26 mouse cellular contexts compared by ENCODE assay signal in genomic region chr8:22055492-22055877, GRCm38 (mm10). TPM values are rescaled to one million over a fixed set of nuclear protein-coding genes. Genes with fewer than 3 reads are reported as not detected.
DNase-seq lines count a peak whose midpoint lies in the region; ATAC-seq and TF ChIP-seq lines count a peak whose summit lies in the region.
"Had no signal": no experiment of that assay in that cellular context is flagged by ENCODE, and none has a peak within 500 bp of the region (broad histone marks: within the 10 kb centered on the region; RNA-seq: fewer than 3 reads in every experiment).

No protein-coding gene starts in this region.

- H3K9ac ChIP-seq in liver, adult 2 months (ENCODE audit: low read depth, low read length), result no peak overlapping the region
- no peak overlapping the region for H3K9ac ChIP-seq in liver, embryonic 11.5 days (ENCODE audit: low read depth, low read length)
- H3K9ac ChIP-seq in liver, embryonic 14.5 days (replicated peaks), result peak overlapping the region; percentile 12; the same call in 1 of the 2 replicates
- H3K9ac ChIP-seq in liver, postnatal 0 days (replicated peaks), result no peak overlapping the region
- H3K9ac ChIP-seq in heart, embryonic 11.5 days (ENCODE audit: low read depth, low read length), result no peak overlapping the region
- H3K9ac ChIP-seq: embryonic facial prominence, embryonic 12.5 days; embryonic facial prominence, embryonic 15.5 days; forebrain, embryonic 13.5 days; hindbrain, embryonic 13.5 days had no signal

- 84% methylated on average over 2 of the region's 2 CpGs for WGBS in liver, adult 2 months
- WGBS in liver, embryonic 11.5 days, result 71% methylated on average over 2 of the region's 2 CpGs
- 60% methylated on average over 2 of the region's 2 CpGs for WGBS in liver, embryonic 14.5 days (ENCODE audit: insufficient replicate concordance)
- WGBS in liver, postnatal 0 days (ENCODE audit: insufficient replicate concordance), result 71% methylated on average over 2 of the region's 2 CpGs
- WGBS in heart, embryonic 11.5 days (ENCODE audit: insufficient replicate concordance), result 85% methylated on average over 2 of the region's 2 CpGs

- H3K27me3 ChIP-seq in liver, adult 2 months (ENCODE audit: control insufficient read depth, insufficient read depth, low read length), result no peaks in the 10 kb centered on the region
- H3K27me3 ChIP-seq in liver, embryonic 11.5 days (replicated peaks; ENCODE audit: control insufficient read depth, insufficient read depth, low read length), result no peaks in the 10 kb centered on the region
- no peaks in the 10 kb centered on the region for H3K27me3 ChIP-seq in liver, embryonic 14.5 days (ENCODE audit: control insufficient read depth, insufficient read depth, low read length)
- H3K27me3 ChIP-seq in liver, postnatal 0 days (ENCODE audit: insufficient read depth, low read length), result no peaks in the 10 kb centered on the region
- H3K27me3 ChIP-seq in heart, embryonic 11.5 days (ENCODE audit: control insufficient read depth, insufficient read depth, low read length), result peaks cover 2% of the 10 kb centered on the region; the same call in 1 of the 2 replicates

- no peak for DNase-seq in liver, adult 2 months (ENCODE audit: extremely low read depth, low read depth, low spot score)
- DNase-seq in liver, result no peak
- no peak for DNase-seq in liver, embryonic 11.5 days (ENCODE audit: low spot score)
- peak in 1 of 3 experiments; percentile 31 for DNase-seq in liver, embryonic 14.5 days (ENCODE audit: low read depth in 3 of 3, low spot score in 3 of 3)
- DNase-seq in liver, postnatal 0 days, result no peak
- no peak for DNase-seq in lung, postnatal 14 days
- no peak for DNase-seq in adrenal gland, postnatal 10 days
- DNase-seq: adrenal gland, adult 8-10 months; B cell, adult 2 months; cerebellum, adult 11 months; cerebellum, adult 2 months; cerebellum, adult 9-11 months; cerebellum, postnatal 25 days; gastrocnemius, postnatal 10 days; gastrocnemius, postnatal 36 days; heart, adult 2 months had no signal

- TF ChIP-seq EP300 in liver, embryonic 14.5 days (IDR thresholded peaks at IDR 0.05; ENCODE audit: low read depth), result no peak
- no peak for TF ChIP-seq EP300 in liver, postnatal 0 days (IDR thresholded peaks at IDR 0.05; ENCODE audit: low read depth)

- TF ChIP-seq POLR2A in liver, adult 2 months (IDR thresholded peaks at IDR 0.05; ENCODE audit: extremely low read depth, insufficient read depth, low read length), result no peak

- ATAC-seq in liver, embryonic 11.5 days (replicated peaks; ENCODE audit: low FRiP score), result no peak
- no peak for ATAC-seq in liver, embryonic 14.5 days (ENCODE audit: insufficient read depth)
- no peak for ATAC-seq in liver, postnatal 0 days
- ATAC-seq in heart, embryonic 11.5 days (replicated peaks; ENCODE audit: insufficient number of reproducible peaks, low FRiP score, low TSS enrichment), result no peak
- ATAC-seq: activated CD4-positive, CD25-positive, alpha-beta regulatory T cell, adult 4 months; forebrain, embryonic 13.5 days; forebrain, embryonic 16.5 days; hindbrain, embryonic 16.5 days had no signal

- TF ChIP-seq CTCF in liver, adult 2 months (IDR thresholded peaks at IDR 0.05; ENCODE audit: low read depth, low read length), result no peak
- TF ChIP-seq CTCF in liver, embryonic 14.5 days (IDR thresholded peaks at IDR 0.05; ENCODE audit: low read depth), result no peak
- TF ChIP-seq CTCF in liver, postnatal 0 days (IDR thresholded peaks at IDR 0.05; ENCODE audit: low read depth), result no peak

- H3K9me3 ChIP-seq in liver, embryonic 11.5 days (ENCODE audit: control insufficient read depth, low read length), result no peaks in the 10 kb centered on the region
- no peaks in the 10 kb centered on the region for H3K9me3 ChIP-seq in liver, embryonic 14.5 days (ENCODE audit: control insufficient read depth, low read length)
- no peaks in the 10 kb centered on the region for H3K9me3 ChIP-seq in liver, postnatal 0 days (ENCODE audit: low read length)
- H3K9me3 ChIP-seq in heart, embryonic 11.5 days (replicated peaks; ENCODE audit: control insufficient read depth, low read length), result no peaks in the 10 kb centered on the region
- H3K9me3 ChIP-seq: embryonic facial prominence, embryonic 12.5 days; embryonic facial prominence, embryonic 15.5 days; forebrain, embryonic 10.5 days; forebrain, embryonic 13.5 days; heart, embryonic 10.5 days; hindbrain, embryonic 13.5 days had no signal

- H3K4me1 ChIP-seq in liver, adult 2 months (ENCODE audit: control insufficient read depth, insufficient read depth, low read length), result peaks cover 20% of the 10 kb centered on the region
- H3K4me1 ChIP-seq in liver, embryonic 11.5 days (replicated peaks; ENCODE audit: control insufficient read depth, insufficient read depth, low read length), result peaks cover 29% of the 10 kb centered on the region
- peaks cover 45 to 55% of the 10 kb centered on the region in 2 experiments for H3K4me1 ChIP-seq in liver, embryonic 14.5 days (replicated peaks; ENCODE audit: control insufficient read depth in 2 of 2, insufficient read depth in 2 of 2, low read length in 1 of 2)
- peaks cover 29% of the 10 kb centered on the region for H3K4me1 ChIP-seq in liver, postnatal 0 days (ENCODE audit: insufficient read depth)
- peaks cover 2% of the 10 kb centered on the region; the same call in 1 of the 2 replicates for H3K4me1 ChIP-seq in heart, embryonic 11.5 days (ENCODE audit: control insufficient read depth, insufficient read depth, low read length)
- H3K4me1 ChIP-seq: embryonic facial prominence, embryonic 12.5 days had no signal

- H3K4me3 ChIP-seq in liver, adult 2 months (ENCODE audit: insufficient read depth, low read depth, low read length), result no peak overlapping the region
- H3K4me3 ChIP-seq in liver, embryonic 11.5 days (ENCODE audit: low read depth, low read length), result no peak overlapping the region
- 0 out of 4 replicates have a peak overlapping the region, but pooled peaks of 1 of the 2 experiments have one; percentile 19 for H3K4me3 ChIP-seq in liver, embryonic 14.5 days (ENCODE audit: insufficient read depth in 1 of 2, low read depth in 2 of 2, low read length in 2 of 2)
- H3K4me3 ChIP-seq in liver, postnatal 0 days (ENCODE audit: low read depth, low read length), result 0 out of 2 replicates have a peak overlapping the region, but pooled peaks have one; percentile 22
- H3K4me3 ChIP-seq in heart, embryonic 11.5 days (ENCODE audit: low read depth, low read length), result no peak overlapping the region
- H3K4me3 ChIP-seq: embryonic facial prominence, embryonic 12.5 days; embryonic facial prominence, embryonic 15.5 days; forebrain, embryonic 10.5 days; forebrain, embryonic 13.5 days; heart, adult 2 months; hindbrain, embryonic 13.5 days had no signal

- H3K4me2 ChIP-seq in liver, embryonic 11.5 days, result peak overlapping the region; percentile 68
- H3K4me2 ChIP-seq in liver, embryonic 14.5 days (ENCODE audit: low read depth), result peak overlapping the region; percentile 84
- H3K4me2 ChIP-seq in liver, postnatal 0 days (ENCODE audit: low read depth, low read length), result peak overlapping the region; percentile 58
- H3K4me2 ChIP-seq in heart, embryonic 11.5 days, result no peak overlapping the region
- H3K4me2 ChIP-seq: embryonic facial prominence, embryonic 12.5 days; embryonic facial prominence, embryonic 15.5 days; forebrain, embryonic 13.5 days; hindbrain, embryonic 13.5 days had no signal

- H3K27ac ChIP-seq in liver, adult 2 months (replicated peaks; ENCODE audit: insufficient read depth, low read depth, low read length), result 0 out of 2 replicates have a peak overlapping the region, but pooled peaks have one; percentile 15
- H3K27ac ChIP-seq in liver, embryonic 11.5 days (ENCODE audit: low read depth, low read length), result peak overlapping the region; percentile 85
- H3K27ac ChIP-seq in liver, embryonic 14.5 days, result peak overlapping the region; percentile 92
- peak overlapping the region; percentile 79 for H3K27ac ChIP-seq in liver, postnatal 0 days (ENCODE audit: low read depth)
- H3K27ac ChIP-seq in heart, embryonic 11.5 days (ENCODE audit: low read depth, low read length), result no peak overlapping the region
- H3K27ac ChIP-seq: embryonic facial prominence, embryonic 12.5 days; embryonic facial prominence, embryonic 15.5 days; forebrain, embryonic 10.5 days; forebrain, embryonic 13.5 days; heart, adult 2 months; heart, embryonic 10.5 days; hindbrain, embryonic 13.5 days had no signal

- H3K79me2 ChIP-seq in liver, adult 2 months (ENCODE audit: control insufficient read depth, insufficient read depth, low read length), result peaks cover 21% of the 10 kb centered on the region

- H3K36me3 ChIP-seq in liver, adult 2 months (ENCODE audit: control insufficient read depth, insufficient read depth, low read length), result no peaks in the 10 kb centered on the region
- peaks cover 2% of the 10 kb centered on the region; the same call in 1 of the 2 replicates for H3K36me3 ChIP-seq in liver, embryonic 11.5 days (ENCODE audit: control insufficient read depth, insufficient read depth, low read length)
- H3K36me3 ChIP-seq in liver, embryonic 14.5 days (replicated peaks; ENCODE audit: control insufficient read depth, insufficient read depth, low read depth), result peaks cover 5% of the 10 kb centered on the region
- H3K36me3 ChIP-seq in liver, postnatal 0 days (replicated peaks; ENCODE audit: insufficient read depth, low read length), result no peaks in the 10 kb centered on the region
- no peaks in the 10 kb centered on the region for H3K36me3 ChIP-seq in heart, embryonic 11.5 days (ENCODE audit: control insufficient read depth, insufficient read depth, low read length)
- H3K36me3 ChIP-seq: embryonic facial prominence, embryonic 12.5 days; embryonic facial prominence, embryonic 15.5 days; forebrain, embryonic 10.5 days; heart, embryonic 10.5 days; hindbrain, embryonic 13.5 days had no signal

RNA-seq across cellular contexts. Expression of gene Atp7b, which starts 4.6 kb away (rescaled TPM):
- total RNA-seq in liver, adult 2 months (2014; rRNA removed), result 9.8 and 14.5 TPM in 2 replicates
- 10.7 and 12.5 TPM in 2 replicates for polyA plus RNA-seq in liver, adult 2 months (2012; rRNA removed)
- 24.6 and 25.1 TPM in 2 replicates for polyA plus RNA-seq in liver, embryonic 11.5 days (2014; fragmentation: Nextera tagmentation; extraction: Ambion mirVana)
- polyA plus RNA-seq in liver, embryonic 14.5 days (2012; rRNA removed), result 8.4 and 9.4 TPM in 2 replicates
- polyA plus RNA-seq in liver, embryonic 14.5 days (2014; fragmentation: Nextera tagmentation; extraction: Ambion mirVana), result 10.4 and 12.0 TPM in 2 replicates
- 4.7 and 5.7 TPM in 2 replicates for polyA plus RNA-seq in liver, postnatal 0 days (2015; fragmentation: Nextera tagmentation; extraction: Ambion mirVana)
- total RNA-seq in adrenal gland, postnatal 10 days (2021), result 1 to 10 TPM; 2.8 to 3.9 TPM
- 2.9 and 3.6 TPM in 2 replicates for polyA plus RNA-seq in heart, embryonic 11.5 days (2014; fragmentation: Nextera tagmentation; extraction: Ambion mirVana)
- polyA plus RNA-seq: activated CD4-positive, CD25-positive, alpha-beta regulatory T cell, adult 4 months had no signal

RNA-seq across cellular contexts. Expression of gene Alg11, which starts 5.0 kb away (rescaled TPM):
- total RNA-seq in liver, adult 2 months (2014; rRNA removed), result 15.2 and 22.2 TPM in 2 replicates
- 4.8 and 11.6 TPM in 2 replicates for polyA plus RNA-seq in liver, adult 2 months (2012; rRNA removed)
- polyA plus RNA-seq in liver, embryonic 11.5 days (2014; fragmentation: Nextera tagmentation; extraction: Ambion mirVana), result 22.0 and 29.8 TPM in 2 replicates
- polyA plus RNA-seq in liver, embryonic 14.5 days (2012; rRNA removed), result 2.3 and 3.1 TPM in 2 replicates
- polyA plus RNA-seq in liver, embryonic 14.5 days (2014; fragmentation: Nextera tagmentation; extraction: Ambion mirVana), result 5.1 and 5.4 TPM in 2 replicates
- polyA plus RNA-seq in liver, postnatal 0 days (2015; fragmentation: Nextera tagmentation; extraction: Ambion mirVana), result 7.8 and 8.7 TPM in 2 replicates
- 10 to 100 TPM; 23.3 to 32.8 TPM for total RNA-seq in adrenal gland, postnatal 10 days (2021)
- polyA plus RNA-seq in heart, embryonic 11.5 days (2014; fragmentation: Nextera tagmentation; extraction: Ambion mirVana), result 27.0 and 31.5 TPM in 2 replicates
